Mouse (Mus musculus) midbrain, postnatal 0 days (tissue): ENCODE data around the gene Mrpl58. TPM values are rescaled to one million over a fixed set of nuclear protein-coding genes. Genes with fewer than 3 reads are reported as not detected.
A peak's percentile ranks its signal among the peaks of the same experiment; 100 is the strongest.

Experiments
- ATAC-seq: fragments of 200-750 bp; cut with Nextera tagmentation; 2 replicates; pipeline ENCODE4 v1.8.0; 2017; ENCODE audit warnings: moderate number of reproducible peaks, mild to moderate bottlenecking, moderate TSS enrichment, moderate library complexity; ENCODE audit not compliant: low FRiP score
- DNase-seq: peaks from one replicate; pipeline ENCODE4 v3.0.0-alpha.2; 2015; ENCODE audit warnings: low spot score
- H3K27ac ChIP-seq: fragments of 300-500 bp; sonication (generic); 2 replicates; pipeline ENCODE4 v1.5.1; 2014; ENCODE audit warnings: low read depth, mild to moderate bottlenecking, low read length, mixed read lengths
- H3K27me3 ChIP-seq: fragments of 300-500 bp; sonication (generic); 2 replicates; pipeline ENCODE4 v1.6.1; 2014; ENCODE audit warnings: low read length, control low read depth, mixed read lengths; ENCODE audit not compliant: insufficient read depth
- H3K36me3 ChIP-seq: fragments of 300-500 bp; sonication (generic); 2 replicates; pipeline ENCODE4 v1.6.1; 2014; ENCODE audit warnings: low read length, control low read depth, mixed read lengths; ENCODE audit not compliant: insufficient read depth
- H3K4me1 ChIP-seq: fragments of 300-500 bp; sonication (generic); 2 replicates; pipeline ENCODE4 v1.6.1; 2014; ENCODE audit warnings: mild to moderate bottlenecking, control low read depth, antibody characterized with exemption, low read length, mixed read lengths; ENCODE audit not compliant: insufficient read depth
- H3K4me2 ChIP-seq: fragments of 300-500 bp; sonication (generic); 2 replicates; pipeline ENCODE4 v1.6.1; 2014; ENCODE audit warnings: low read depth, mild to moderate bottlenecking, low read length, mixed read lengths; ENCODE audit not compliant: poor library complexity, severe bottlenecking
- H3K4me3 ChIP-seq: fragments of 300-500 bp; sonication (generic); 2 replicates; pipeline ENCODE4 v1.5.1; 2014; ENCODE audit warnings: low read depth, mild to moderate bottlenecking, low read length, moderate library complexity
- H3K9ac ChIP-seq: fragments of 300-500 bp; sonication (generic); replicated peaks from 2 replicates; pipeline ENCODE4 v1.6.1; 2014; ENCODE audit warnings: mild to moderate bottlenecking, low read length, moderate library complexity, mixed read lengths; ENCODE audit not compliant: poor library complexity, severe bottlenecking
- H3K9me3 ChIP-seq: fragments of 300-500 bp; sonication (generic); 2 replicates; pipeline ENCODE4 v1.6.1; 2016; ENCODE audit warnings: low read length, control low read depth
- CTCF ChIP-seq: IDR thresholded peaks from 2 replicates; pipeline ENCODE4 v1.5.1; 2016; ENCODE audit warnings: antibody characterized with exemption, mild to moderate bottlenecking
- WGBS: fragments of 180-500 bp; shearing (Covaris S2); extraction: QIAGEN DNeasy Blood & Tissue Kit; methylation state at CpG from one replicate; pipeline ENCODE4 v1.1.7; 2014; 5-methylcytosine and 5-hydroxymethylcytosine counted together
- polyA plus RNA-seq: library from polyadenylated mRNA; unstranded; fragments of >200 nt; fragmentation: Nextera tagmentation; extraction: Ambion mirVana; gene quantifications from 2 replicates; pipeline ENCODE4 v1.2.1, GENCODE M21; 2015
- total RNA-seq: library from RNA; depleted of rRNA; stranded (reverse); fragments of >200 nt; gene quantifications from 2 replicates; pipeline ENCODE4 v1.2.3, GENCODE M21; 2014

The Mrpl58 gene
- total and polyA plus RNA-seq, 2 experiments from 2014 or later: 69.2 to 187 TPM

DNA sequence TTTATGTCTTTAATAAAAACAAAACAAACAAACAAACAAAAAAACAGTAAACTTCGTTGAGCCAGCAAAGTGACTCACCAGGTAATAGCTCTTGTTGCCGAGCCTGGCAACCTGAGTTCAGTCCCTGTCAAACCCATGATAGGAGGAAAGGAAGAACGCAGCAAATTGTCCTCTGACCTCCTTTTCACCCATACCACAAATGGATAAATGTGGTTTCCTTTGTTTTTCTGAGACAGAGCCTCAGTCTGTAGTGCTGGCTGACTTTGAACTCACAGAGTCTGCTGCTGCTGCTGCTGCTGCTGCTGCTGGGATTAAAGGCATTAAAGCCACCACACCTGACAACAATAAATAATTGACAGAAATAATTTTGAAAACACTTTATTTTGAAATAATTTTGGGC lies 19.5 kb downstream of the Mrpl58 start:
- Histone ChIP-seq H3K4me2 (no peak overlapping the region), H3K4me3 (no peak overlapping the region), H3K27ac (no peak overlapping the region), H3K4me1 (peaks cover 21% of the 10 kb centered on the region; the same call in 1 of the 2 replicates), H3K9ac (no peak overlapping the region), H3K27me3 (no peaks in the 10 kb centered on the region), H3K36me3 (peaks cover 26% of the 10 kb centered on the region), H3K9me3 (no peaks in the 10 kb centered on the region)
- ATAC-seq (no peak), DNase-seq (no peak)
- 92% methylated on average over 3 of the region's 3 CpGs for WGBS
- no peak for TF ChIP-seq CTCF

GRCm38 (mm10) chr11:115424666-115425065 lies 21.1 kb downstream of the Mrpl58 start:
- WGBS: 89% methylated on average over 7 of the region's 7 CpGs
- no peak overlapping the region for H3K27ac ChIP-seq
- no peak overlapping the region for H3K4me2 ChIP-seq
- no peak overlapping the region for H3K9ac ChIP-seq
- ATAC-seq (no peak), DNase-seq (no peak)
- peaks cover 14% of the 10 kb centered on the region; the same call in 1 of the 2 replicates for H3K4me1 ChIP-seq
- H3K9me3 ChIP-seq: no peaks in the 10 kb centered on the region
- peaks cover 31% of the 10 kb centered on the region for H3K36me3 ChIP-seq
- no peak overlapping the region for H3K4me3 ChIP-seq
- TF ChIP-seq CTCF: no peak
- H3K27me3 ChIP-seq: no peaks in the 10 kb centered on the region

- TF ChIP-seq CTCF: no peak
- no peak overlapping the region for H3K4me2 ChIP-seq
Observed at GRCm38 (mm10) chr11:115425671-115426070, 22.1 kb downstream of the Mrpl58 start.

DNA sequence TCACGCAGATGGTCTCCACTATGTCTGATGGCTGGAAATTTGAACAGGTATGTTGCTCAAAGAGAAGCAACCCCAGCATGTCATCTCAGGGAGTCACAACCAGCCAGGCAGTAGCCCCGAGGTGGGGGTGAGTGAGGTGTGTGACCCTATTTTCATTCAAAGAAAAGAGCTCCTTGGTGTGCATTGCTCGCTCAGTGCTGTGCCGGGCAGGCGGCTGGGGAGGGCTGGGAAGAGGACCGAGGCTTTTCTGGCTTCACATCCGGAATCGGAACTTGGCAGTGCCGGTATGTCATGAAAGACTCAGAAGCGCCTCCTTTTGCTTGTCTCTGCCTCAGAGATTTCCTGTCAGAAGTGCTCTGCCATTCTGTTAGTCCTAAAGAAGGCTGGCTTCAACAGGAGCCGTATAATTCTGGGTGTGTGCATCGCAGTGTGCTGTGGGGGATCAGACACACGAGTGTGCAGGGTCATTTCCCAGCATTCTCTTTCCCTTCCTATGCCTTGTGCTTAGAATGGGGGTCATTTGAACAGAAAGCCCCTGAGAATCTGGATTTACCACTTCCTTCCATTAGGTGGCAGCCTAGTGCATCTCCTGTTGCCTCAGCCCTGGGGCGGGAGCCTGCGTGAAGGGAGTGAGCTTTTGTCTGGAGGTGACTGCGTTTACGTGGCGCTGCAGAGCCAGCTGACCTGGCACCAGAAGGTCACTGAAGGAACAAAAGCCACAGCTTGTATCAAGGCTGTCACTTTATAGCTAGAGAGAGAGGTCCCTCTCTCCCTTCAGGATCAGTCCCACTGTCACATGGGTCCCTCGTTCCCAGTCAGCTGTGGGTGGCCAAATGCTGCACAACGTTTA lies 24.2 kb downstream of the Mrpl58 start:
- Histone ChIP-seq H3K27ac (peak overlapping the region; percentile 68), H3K9ac (no peak overlapping the region), H3K4me3 (0 out of 2 replicates have a peak overlapping the region, but pooled peaks have one; percentile 3), H3K9me3 (no peaks in the 10 kb centered on the region), H3K4me2 (peak overlapping the region; percentile 16), H3K4me1 (0 out of 2 replicates have a peak, but pooled peaks cover 2% of the 10 kb centered on the region), H3K27me3 (no peaks in the 10 kb centered on the region), H3K36me3 (peaks cover 55% of the 10 kb centered on the region)
- 34% methylated on average over 20 of the region's 20 CpGs for WGBS
- DNase-seq: peak; percentile 91
- TF ChIP-seq CTCF: peak; percentile 94
- ATAC-seq: peak; percentile 74

More at GRCm38 (mm10) chr11:115425671-115426070, 22.1 kb downstream of the Mrpl58 start:
- ATAC-seq (no peak), DNase-seq (no peak)
- Histone ChIP-seq H3K4me3 (no peak overlapping the region), H3K4me1 (peaks cover 14% of the 10 kb centered on the region; the same call in 1 of the 2 replicates), H3K36me3 (peaks cover 40% of the 10 kb centered on the region), H3K9me3 (no peaks in the 10 kb centered on the region), H3K9ac (no peak overlapping the region), H3K27ac (no peak overlapping the region), H3K27me3 (no peaks in the 10 kb centered on the region)
- 93% methylated on average over 6 of the region's 6 CpGs for WGBS

DNA sequence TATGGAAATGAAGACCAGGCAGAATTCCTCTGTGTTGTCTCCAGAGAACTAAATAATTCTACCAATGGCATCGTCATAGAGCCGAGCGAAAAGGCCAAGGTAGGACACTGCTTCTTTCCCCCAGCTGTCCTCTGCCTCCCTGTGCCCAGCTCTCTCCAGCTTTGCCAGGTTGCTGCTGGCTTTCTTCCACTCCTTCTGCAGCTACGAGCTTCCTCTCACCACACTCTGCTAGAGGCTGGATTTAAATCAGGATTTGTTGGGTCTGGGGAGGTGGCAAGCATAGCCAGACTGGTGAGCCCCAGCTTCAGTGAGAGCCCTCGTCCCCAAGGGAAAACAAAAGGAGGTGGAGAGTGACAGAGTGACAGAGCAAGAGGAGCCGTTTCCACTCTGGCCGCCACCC lies 25.8 kb downstream of the Mrpl58 start:
- no peak overlapping the region for H3K27ac ChIP-seq
- 0 out of 2 replicates have a peak overlapping the region, but pooled peaks have one; percentile 4 for H3K9ac ChIP-seq
- DNase-seq (no peak), ATAC-seq (no peak)
- TF ChIP-seq CTCF: no peak
- H3K36me3 ChIP-seq: peaks cover 50% of the 10 kb centered on the region
- H3K4me2 ChIP-seq: no peak overlapping the region
- H3K9me3 ChIP-seq: no peaks in the 10 kb centered on the region
- H3K4me3 ChIP-seq: no peak overlapping the region
- WGBS: 88% methylated on average over 7 of the region's 7 CpGs
- 0 out of 2 replicates have a peak, but pooled peaks cover 2% of the 10 kb centered on the region for H3K4me1 ChIP-seq
- no peaks in the 10 kb centered on the region for H3K27me3 ChIP-seq

DNA sequence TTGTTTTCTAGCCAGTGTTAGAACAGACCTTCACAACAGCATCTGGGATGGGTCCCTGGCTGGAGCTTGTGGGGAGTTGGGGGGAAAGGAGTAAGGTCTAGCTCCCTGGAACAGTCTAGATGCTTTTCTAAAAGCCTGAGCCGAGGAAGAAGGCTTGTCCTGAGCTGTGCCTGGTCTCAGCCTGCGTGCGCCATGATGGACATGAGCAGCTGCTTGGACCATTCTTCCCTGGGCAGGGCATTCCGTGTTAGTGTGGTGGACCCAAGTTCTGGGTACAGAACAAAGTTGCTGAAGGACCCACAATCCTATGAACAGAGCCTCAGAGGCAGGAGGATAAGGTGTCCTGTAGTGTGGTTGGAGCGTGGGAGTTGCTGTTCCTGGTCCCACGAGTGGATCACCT lies 27.0 kb downstream of the Mrpl58 start:
- WGBS: 93% methylated on average over 6 of the region's 6 CpGs
- Histone ChIP-seq H3K9me3 (no peaks in the 10 kb centered on the region), H3K27me3 (no peaks in the 10 kb centered on the region), H3K27ac (no peak overlapping the region), H3K9ac (no peak overlapping the region), H3K4me1 (peaks cover 4% of the 10 kb centered on the region; the same call in 1 of the 2 replicates), H3K4me2 (no peak overlapping the region), H3K36me3 (peaks cover 42% of the 10 kb centered on the region), H3K4me3 (no peak overlapping the region)
- no peak for DNase-seq
- no peak for TF ChIP-seq CTCF
- ATAC-seq: no peak
